Mouse (Mus musculus) stomach, embryonic 16.5 days (tissue): Measurements from ENCODE around the gene Slc30a3. TPM values are rescaled to one million over a fixed set of nuclear protein-coding genes. Genes with fewer than 3 reads are reported as not detected.
"Not testable (repeated sequence)": the region's sequence is repeated elsewhere in the genome, so short reads cannot be mapped to it uniquely, and the experiment has no call there.

Experiments used
- ATAC-seq: fragments of 200-750 bp; cut with Nextera tagmentation; 2 replicates; pipeline ENCODE4 v1.8.0; 2017; ENCODE audit warnings: moderate number of reproducible peaks, moderate TSS enrichment; ENCODE audit not compliant: insufficient read depth, low FRiP score
- H3K27ac ChIP-seq: fragments of 300-500 bp; sonication (generic); 2 replicates; pipeline ENCODE4 v1.5.1; 2014; ENCODE audit warnings: low read length
- H3K27me3 ChIP-seq: fragments of 300-500 bp; sonication (generic); 2 replicates; pipeline ENCODE4 v1.6.1; 2014; ENCODE audit warnings: low read length, control low read depth, mixed read lengths; ENCODE audit not compliant: control insufficient read depth, insufficient read depth
- H3K36me3 ChIP-seq: fragments of 300-500 bp; sonication (generic); 2 replicates; pipeline ENCODE4 v1.6.1; 2014; ENCODE audit warnings: low read length; ENCODE audit not compliant: control insufficient read depth, insufficient read depth
- H3K4me1 ChIP-seq: fragments of 300-500 bp; sonication (generic); 2 replicates; pipeline ENCODE4 v1.6.1; 2014; ENCODE audit warnings: low read length, control low read depth, mixed read lengths; ENCODE audit not compliant: control insufficient read depth, insufficient read depth
- H3K4me2 ChIP-seq: fragments of 300-500 bp; sonication (generic); 2 replicates; pipeline ENCODE4 v1.6.1; 2014; ENCODE audit warnings: low read depth, low read length, mixed read lengths
- H3K4me3 ChIP-seq: fragments of 300-500 bp; sonication (generic); replicated peaks from 2 replicates; pipeline ENCODE4 v1.5.1; 2014; ENCODE audit warnings: mild to moderate bottlenecking, low read length
- H3K9ac ChIP-seq: fragments of 300-500 bp; sonication (generic); 2 replicates; pipeline ENCODE4 v1.6.1; 2014; ENCODE audit warnings: low read length
- H3K9me3 ChIP-seq: fragments of 300-500 bp; sonication (generic); replicated peaks from 2 replicates; pipeline ENCODE4 v1.6.1; 2016; ENCODE audit warnings: low read length, control low read depth; ENCODE audit not compliant: control insufficient read depth
- WGBS: fragments of 180-500 bp; shearing (Covaris S2); extraction: QIAGEN DNeasy Blood & Tissue Kit; methylation state at CpG from one replicate; pipeline ENCODE4 v1.1.7; 2014; 5-methylcytosine and 5-hydroxymethylcytosine counted together
- polyA plus RNA-seq: library from polyadenylated mRNA; unstranded; fragments of >200 nt; fragmentation: Nextera tagmentation; extraction: Ambion mirVana; gene quantifications from 2 replicates; pipeline ENCODE4 v1.2.1, GENCODE M21; 2015

The Slc30a3 gene
- polyA plus RNA-seq, 1 experiment from 2014 or later, result 0.30 TPM

DNA sequence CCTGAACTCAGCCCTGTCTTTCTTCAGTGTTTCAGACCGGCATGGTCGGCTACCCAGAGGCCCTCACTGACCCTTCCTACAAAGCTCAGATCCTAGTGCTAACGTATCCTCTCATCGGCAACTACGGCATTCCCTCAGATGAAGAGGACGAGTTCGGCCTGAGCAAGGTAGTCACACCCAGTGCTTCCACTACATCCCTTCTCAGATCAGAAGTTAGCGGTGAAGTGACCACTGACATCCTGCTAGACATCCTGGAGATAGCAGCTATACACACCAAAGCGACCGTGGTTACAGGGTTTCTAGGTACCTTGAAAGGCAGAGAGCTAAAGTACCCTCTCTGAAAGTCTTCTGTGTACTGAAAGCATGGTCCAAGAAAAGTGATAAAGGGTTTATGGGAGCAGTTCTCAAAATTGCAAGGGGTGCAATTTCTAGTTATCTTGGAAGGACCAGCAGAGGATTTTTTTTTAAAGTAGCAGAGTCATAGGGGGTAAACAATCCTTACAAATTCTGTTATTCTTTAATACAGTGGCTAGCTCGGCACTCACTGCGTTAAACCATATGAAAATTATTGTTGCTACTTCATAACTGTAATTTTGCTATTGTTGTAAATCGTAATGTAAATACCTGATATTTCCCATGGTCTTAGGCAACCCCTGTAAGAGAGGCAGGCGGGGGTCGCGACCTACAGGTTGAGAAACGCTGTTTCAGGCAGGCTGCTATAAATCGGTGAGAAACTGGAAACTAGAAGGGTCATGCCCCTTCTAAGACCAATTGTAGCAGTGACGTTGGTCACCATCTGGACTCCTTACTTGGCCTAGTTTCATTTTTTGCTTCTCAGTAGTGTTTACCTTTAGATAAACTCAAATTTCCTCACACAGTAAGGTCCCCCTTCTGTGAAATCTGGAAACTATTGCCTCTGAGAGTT, 52.6 kb downstream of the Slc30a3 start:
- Histone ChIP-seq H3K36me3 (0 out of 2 replicates have a peak, but pooled peaks cover 6% of the 10 kb centered on the region), H3K4me3 (peak overlapping the region; percentile 67), H3K27ac (peak overlapping the region; percentile 57), H3K4me2 (peak overlapping the region; percentile 94), H3K4me1 (peaks cover 15% of the 10 kb centered on the region), H3K27me3 (no peaks in the 10 kb centered on the region), H3K9ac (peak overlapping the region; percentile 86), H3K9me3 (no peaks in the 10 kb centered on the region)
- ATAC-seq, result no peak
- WGBS, result 17% methylated on average over 19 of the region's 19 CpGs

DNA sequence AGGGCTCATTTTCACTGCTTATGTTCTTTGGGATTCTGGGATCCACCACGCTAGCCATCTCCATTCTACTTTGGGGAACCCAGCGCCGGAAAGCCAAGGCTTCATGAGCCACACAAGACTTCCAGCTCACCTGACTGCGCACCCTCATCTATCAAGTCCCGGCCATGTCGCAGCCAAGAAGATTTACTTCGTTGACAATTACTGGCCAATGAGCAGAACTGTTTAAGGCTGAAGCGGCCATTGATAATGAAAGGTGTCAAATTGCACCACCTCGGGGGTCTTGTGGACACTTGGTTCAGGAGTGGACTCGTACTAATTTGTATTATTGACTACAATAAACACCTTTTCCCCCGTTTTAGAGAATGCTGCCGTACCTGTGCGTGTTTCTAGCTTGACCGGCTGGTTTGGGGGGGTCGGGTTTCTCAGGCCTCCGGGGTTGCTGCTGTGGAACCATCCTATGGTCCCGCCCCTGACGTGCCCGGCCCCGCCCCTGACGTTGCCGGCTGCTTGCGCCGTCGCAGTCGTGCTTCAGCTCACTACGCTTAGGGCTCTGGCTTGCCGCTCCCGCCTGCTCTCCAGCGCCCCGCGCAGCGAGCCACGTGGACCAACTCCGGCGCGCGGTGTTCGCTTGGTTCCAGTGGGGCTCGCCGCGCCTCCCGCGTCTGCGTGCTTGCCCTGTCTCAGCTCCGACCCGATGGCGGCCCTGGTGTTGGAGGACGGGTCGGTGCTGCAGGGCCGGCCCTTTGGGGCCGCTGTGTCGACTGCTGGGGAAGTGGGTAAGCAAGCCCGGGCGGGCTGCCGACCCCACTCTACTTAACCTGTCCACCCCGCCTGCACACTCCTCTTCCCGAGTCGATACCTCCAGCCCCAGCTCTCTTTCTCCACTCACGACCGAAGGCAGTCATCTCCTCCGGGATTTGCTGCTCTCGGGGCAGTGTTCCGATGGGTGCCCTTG, 53.5 kb downstream of the Slc30a3 start, which contains the start of gene Cad:
Cad (plus strand) TSS at position 520 of the 955 bp plus-strand sequence.
- Histone ChIP-seq H3K9me3 (no peaks in the 10 kb centered on the region), H3K27ac (peak within 1 kb of the TSS; percentile 86), H3K4me3 (peak within 1 kb of the TSS; percentile 67), H3K36me3 (no peaks in the 10 kb centered on the region), H3K9ac (peak within 1 kb of the TSS; percentile 86), H3K4me1 (peaks cover 20% of the 10 kb centered on the region), H3K27me3 (no peaks in the 10 kb centered on the region), H3K4me2 (peak within 1 kb of the TSS; percentile 94)
- ATAC-seq, result peak; percentile 99
- under 1% methylated on average over 64 of the region's 64 CpGs for WGBS

DNA sequence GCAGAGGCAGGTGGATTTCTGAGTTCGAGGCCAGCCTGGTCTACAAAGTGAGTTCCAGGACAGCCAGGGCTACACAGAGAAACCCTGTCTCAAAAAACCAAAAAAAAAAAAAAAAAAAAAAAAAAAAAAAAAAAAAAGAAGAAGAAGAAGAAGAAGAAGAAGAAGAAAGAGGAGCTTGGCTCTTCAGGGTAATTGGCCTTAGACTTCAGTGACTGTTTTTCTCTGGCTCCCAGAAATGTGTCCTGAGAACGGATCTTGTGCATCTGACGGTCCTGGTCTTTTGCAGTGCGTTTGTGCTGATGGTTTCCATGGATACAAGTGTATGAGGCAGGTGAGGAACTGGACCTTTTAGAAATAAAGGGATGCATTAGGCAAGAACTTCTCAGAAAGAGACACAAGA, 54.3 kb downstream of the Slc30a3 start:
- WGBS, result 50% methylated on average over 4 of the region's 4 CpGs
- H3K4me1 ChIP-seq, result peaks cover 20% of the 10 kb centered on the region
- peak overlapping the region; percentile 94 for H3K4me2 ChIP-seq
- peak overlapping the region; percentile 86 for H3K27ac ChIP-seq
- not testable (repeated sequence) for ATAC-seq, H3K36me3 ChIP-seq, H3K27me3 ChIP-seq, H3K9me3 ChIP-seq
- peak overlapping the region; percentile 67 for H3K4me3 ChIP-seq
- peak overlapping the region; percentile 86 for H3K9ac ChIP-seq

DNA sequence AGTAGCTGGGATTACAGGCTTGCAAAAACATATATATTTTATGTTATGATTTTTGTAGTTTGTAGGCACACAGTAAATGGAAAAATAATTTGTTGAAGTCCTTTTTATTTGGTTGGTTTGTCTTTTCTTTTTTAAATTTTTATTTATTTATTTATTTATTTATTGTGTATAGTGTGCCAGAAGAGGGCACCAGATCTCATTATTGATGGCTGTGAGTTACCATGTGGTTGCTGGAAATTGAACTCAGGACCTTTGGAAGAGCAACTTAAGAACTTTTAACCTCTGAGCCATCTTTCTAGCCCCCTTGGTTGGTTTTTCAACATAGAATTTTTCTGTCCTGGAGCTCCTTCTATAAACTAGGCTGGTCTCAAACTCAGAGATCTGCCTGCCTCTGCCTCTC, 57.6 kb downstream of the Slc30a3 start:
- ATAC-seq, result no peak
- Histone ChIP-seq H3K4me3 (no peak overlapping the region), H3K4me2 (no peak overlapping the region), H3K36me3 (no peaks in the 10 kb centered on the region), H3K9me3 (no peaks in the 10 kb centered on the region), H3K27ac (no peak overlapping the region), H3K9ac (no peak overlapping the region), H3K4me1 (peaks cover 15% of the 10 kb centered on the region; the same call in 1 of the 2 replicates), H3K27me3 (no peaks in the 10 kb centered on the region)

DNA sequence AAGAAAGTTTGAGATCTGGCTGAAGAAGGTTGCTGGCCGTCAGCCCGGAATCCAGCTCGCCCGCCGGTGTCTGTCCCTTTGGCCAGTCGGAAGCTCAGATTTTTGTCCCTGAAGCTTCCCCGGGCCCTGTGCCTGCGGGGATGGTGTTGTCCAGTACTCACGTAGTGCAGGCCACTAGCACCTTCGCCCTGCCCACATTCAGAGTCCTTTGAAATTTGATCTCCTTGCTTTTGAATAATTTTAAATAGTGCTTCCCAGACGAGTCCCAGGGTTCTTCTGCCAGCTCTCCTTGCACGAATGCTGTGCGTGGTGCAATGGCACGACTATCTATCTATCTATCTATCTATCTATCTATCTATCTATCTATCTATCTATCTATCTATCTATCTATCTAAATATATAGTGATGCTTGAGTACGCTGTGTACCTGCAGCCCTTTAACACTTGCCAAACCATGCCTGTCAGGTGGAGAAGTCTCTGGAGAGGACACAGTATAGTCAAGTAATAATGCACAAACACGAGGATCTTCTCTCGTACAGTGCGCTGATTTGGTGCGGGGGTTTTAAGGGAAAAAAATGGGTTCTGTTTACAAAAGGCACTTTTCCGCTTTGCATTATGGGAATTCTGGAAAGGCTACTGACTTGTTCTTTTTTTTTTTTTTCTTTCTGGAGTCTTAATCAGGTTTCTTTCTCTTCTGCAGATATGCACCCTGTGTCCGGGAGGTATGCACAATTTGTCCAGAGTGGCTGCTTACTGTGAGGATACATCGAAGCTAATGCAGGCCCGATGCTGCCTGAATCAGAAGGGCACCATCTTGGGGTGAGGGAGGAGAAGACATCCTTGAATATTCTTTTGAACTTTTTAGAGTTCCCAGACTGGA, 59.0 kb downstream of the Slc30a3 start, which contains the start of gene Slc5a6:
Slc5a6 (minus strand) TSS at position 162 of the 879 bp plus-strand sequence.
- Histone ChIP-seq H3K36me3 (no peaks in the 10 kb centered on the region), H3K27ac (peak within 1 kb of the TSS; percentile 95), H3K9ac (peak within 1 kb of the TSS; percentile 79), H3K4me1 (peaks cover 10% of the 10 kb centered on the region; the same call in 1 of the 2 replicates), H3K9me3 (no peaks in the 10 kb centered on the region), H3K4me2 (peak within 1 kb of the TSS; percentile 77), H3K4me3 (peak within 1 kb of the TSS; percentile 58), H3K27me3 (no peaks in the 10 kb centered on the region)
- WGBS, result under 1% methylated on average over 23 of the region's 23 CpGs
- ATAC-seq, result peak; percentile 46; the same call in 1 of the 2 replicates

DNA sequence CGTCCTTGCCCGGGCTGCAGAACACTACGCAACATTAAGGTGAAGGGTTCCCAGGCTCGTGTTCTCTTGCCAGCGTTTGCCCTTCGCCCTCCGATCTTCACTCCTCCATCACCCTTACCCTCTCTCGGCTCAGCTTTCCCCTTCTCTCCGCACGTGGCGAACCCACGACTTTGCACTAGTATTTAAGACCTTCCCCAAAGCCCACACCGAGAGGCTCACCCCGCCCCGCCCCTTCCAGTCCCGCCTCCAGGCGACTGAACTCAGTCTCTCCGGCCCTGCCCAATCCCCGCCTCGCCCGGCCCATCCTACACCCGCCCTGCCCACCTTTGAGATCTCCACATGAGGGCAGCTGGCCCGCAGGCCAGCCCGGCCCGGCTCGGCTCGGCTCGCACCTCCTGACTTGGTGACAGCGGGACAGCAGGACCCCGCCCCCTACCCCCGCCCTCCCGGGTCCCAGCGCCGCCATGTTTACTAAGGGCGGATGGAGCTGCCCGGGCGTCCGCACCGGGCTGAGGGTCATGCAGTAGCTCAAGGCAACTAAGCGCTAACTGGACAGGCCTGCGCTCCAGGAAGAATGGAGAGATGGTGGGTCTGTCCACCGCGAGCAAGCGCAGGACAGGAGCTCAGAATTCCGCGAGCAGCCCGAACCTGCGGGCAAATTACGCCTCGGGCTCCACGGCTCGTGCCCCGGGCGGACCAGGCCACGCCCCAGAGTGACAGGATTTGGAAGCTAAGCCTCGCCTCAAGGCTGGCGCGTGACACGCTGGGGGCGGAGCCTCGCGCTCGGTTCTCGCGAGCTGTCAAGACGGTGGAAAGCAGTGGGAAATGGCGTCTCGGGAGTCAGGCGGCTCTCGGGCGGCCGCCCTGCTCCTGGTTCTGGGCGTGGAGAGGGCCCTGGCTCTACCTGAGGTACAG, 59.9 kb downstream of the Slc30a3 start, which contains the start of gene Atraid:
Atraid (plus strand) TSS at position 465 of the 915 bp plus-strand sequence.
- H3K27ac ChIP-seq, result peak within 1 kb of the TSS; percentile 95
- H3K9ac ChIP-seq, result peak within 1 kb of the TSS; percentile 79
- WGBS, result under 1% methylated on average over 73 of the region's 73 CpGs
- peak within 1 kb of the TSS; percentile 77 for H3K4me2 ChIP-seq
- peak within 1 kb of the TSS; percentile 58 for H3K4me3 ChIP-seq
- H3K4me1 ChIP-seq, result peaks cover 7% of the 10 kb centered on the region; the same call in 1 of the 2 replicates
- H3K36me3 ChIP-seq, result no peaks in the 10 kb centered on the region
- H3K27me3 ChIP-seq, result no peaks in the 10 kb centered on the region
- ATAC-seq, result peak; percentile 98
- no peaks in the 10 kb centered on the region for H3K9me3 ChIP-seq

DNA sequence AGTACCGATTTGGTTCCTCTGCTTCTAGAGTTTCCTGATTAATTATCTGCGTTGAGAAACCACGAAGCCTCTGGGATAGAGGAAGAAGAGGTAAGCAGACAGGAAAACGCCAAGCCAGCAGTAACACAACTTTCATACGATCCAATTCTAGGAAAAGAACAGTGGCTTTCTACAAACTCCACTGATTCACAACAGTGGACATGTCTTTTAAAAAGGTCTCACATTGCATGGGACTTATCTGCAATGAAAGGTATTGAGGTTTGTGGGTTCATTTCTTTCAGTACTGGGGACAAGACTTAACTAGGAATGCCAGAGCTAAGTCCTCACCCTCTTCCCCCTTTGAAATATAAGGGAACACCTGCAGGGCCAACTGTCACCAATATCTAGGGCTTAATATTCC, 61.0 kb downstream of the Slc30a3 start:
- H3K9ac ChIP-seq, result peak overlapping the region; percentile 79; the same call in 1 of the 2 replicates
- H3K36me3 ChIP-seq, result no peaks in the 10 kb centered on the region
- H3K27me3 ChIP-seq, result no peaks in the 10 kb centered on the region
- whole genome bisulfite sequencing, result 67% methylated on average over 5 of the region's 5 CpGs
- peaks cover 7% of the 10 kb centered on the region; the same call in 1 of the 2 replicates for H3K4me1 ChIP-seq
- no peaks in the 10 kb centered on the region for H3K9me3 ChIP-seq
- H3K4me2 ChIP-seq, result peak overlapping the region; percentile 71
- H3K27ac ChIP-seq, result no peak overlapping the region
- ATAC-seq, result no peak
- H3K4me3 ChIP-seq, result peak overlapping the region; percentile 58
